Mouse (Mus musculus) neural tube, embryonic 15.5 days (tissue): ENCODE measurements around the gene Myo10. TPM values are rescaled to one million over a fixed set of nuclear protein-coding genes. Genes with fewer than 3 reads are reported as not detected.

ENCODE experiments used
- ATAC-seq: fragments of 200-750 bp; cut with Nextera tagmentation; 2 replicates; pipeline ENCODE4 v1.8.0; 2017; ENCODE audit warnings: mild to moderate bottlenecking, moderate TSS enrichment, moderate library complexity; ENCODE audit not compliant: low FRiP score
- H3K27ac ChIP-seq: fragments of 300-500 bp; sonication (generic); replicated peaks from 2 replicates; pipeline ENCODE4 v1.5.1; 2015; ENCODE audit warnings: mild to moderate bottlenecking, inconsistent platforms
- H3K27me3 ChIP-seq: fragments of 300-500 bp; sonication (generic); replicated peaks from 2 replicates; pipeline ENCODE4 v1.6.1; 2015; ENCODE audit warnings: inconsistent platforms
- H3K36me3 ChIP-seq: fragments of 300-500 bp; sonication (generic); 2 replicates; pipeline ENCODE4 v1.6.1; 2015; ENCODE audit warnings: inconsistent platforms
- H3K4me1 ChIP-seq: fragments of 300-500 bp; sonication (generic); 2 replicates; pipeline ENCODE4 v1.6.1; 2015; ENCODE audit warnings: inconsistent platforms
- H3K4me2 ChIP-seq: fragments of 300-500 bp; sonication (generic); 2 replicates; pipeline ENCODE4 v1.6.1; 2015; ENCODE audit warnings: inconsistent platforms, mild to moderate bottlenecking, moderate library complexity
- H3K4me3 ChIP-seq: fragments of 300-500 bp; sonication (generic); replicated peaks from 2 replicates; pipeline ENCODE4 v1.5.1; 2015; ENCODE audit warnings: mild to moderate bottlenecking, inconsistent platforms
- H3K9ac ChIP-seq: fragments of 300-500 bp; sonication (generic); replicated peaks from 2 replicates; pipeline ENCODE4 v1.6.1; 2015; ENCODE audit warnings: mild to moderate bottlenecking, inconsistent platforms
- H3K9me3 ChIP-seq: fragments of 300-500 bp; sonication (generic); replicated peaks from 2 replicates; pipeline ENCODE4 v1.6.1; 2016; ENCODE audit warnings: inconsistent platforms
- WGBS: fragments of 180-500 bp; shearing (Covaris S2); methylation state at CpG from one replicate; pipeline ENCODE4 v1.1.7; 2015; ENCODE audit warnings: mixed read lengths; 5-methylcytosine and 5-hydroxymethylcytosine counted together
- polyA plus RNA-seq: library from polyadenylated mRNA; unstranded; fragments of >200 nt; fragmentation: Nextera tagmentation; extraction: Ambion mirVana; gene quantifications from 2 replicates; pipeline ENCODE4 v1.2.1, GENCODE M21; 2015

Myo10 gene
- polyA plus RNA-seq, 1 experiment from 2014 or later, result 19.5 TPM

DNA sequence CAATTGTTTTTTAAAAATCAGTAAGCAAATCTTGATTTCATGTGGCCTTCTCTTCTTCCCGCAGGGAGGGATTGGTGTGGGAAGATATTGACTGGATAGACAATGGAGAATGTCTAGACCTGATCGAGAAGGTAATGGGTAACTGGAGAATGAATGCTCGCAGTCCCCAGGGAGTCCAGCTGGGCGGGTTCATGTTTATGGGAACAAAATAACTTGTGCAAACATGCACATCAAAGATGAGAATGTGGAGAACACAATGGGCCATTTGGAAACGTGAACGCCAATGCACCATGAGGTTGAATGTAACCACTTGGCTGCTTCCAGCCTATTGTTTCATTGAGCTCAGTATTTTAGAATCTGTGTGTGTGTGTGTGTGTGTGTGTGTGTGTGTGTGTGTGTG, 114.2 kb downstream of the Myo10 start:
- no peaks in the 10 kb centered on the region for H3K36me3 ChIP-seq
- no peak overlapping the region for H3K4me3 ChIP-seq
- no peak overlapping the region for H3K27ac ChIP-seq
- H3K4me1 ChIP-seq, result no peaks in the 10 kb centered on the region
- 64% methylated on average over 6 of the region's 6 CpGs for WGBS
- ATAC-seq, result no peak
- no peak overlapping the region for H3K4me2 ChIP-seq
- no peaks in the 10 kb centered on the region for H3K27me3 ChIP-seq
- H3K9me3 ChIP-seq, result no peaks in the 10 kb centered on the region
- no peak overlapping the region for H3K9ac ChIP-seq

DNA sequence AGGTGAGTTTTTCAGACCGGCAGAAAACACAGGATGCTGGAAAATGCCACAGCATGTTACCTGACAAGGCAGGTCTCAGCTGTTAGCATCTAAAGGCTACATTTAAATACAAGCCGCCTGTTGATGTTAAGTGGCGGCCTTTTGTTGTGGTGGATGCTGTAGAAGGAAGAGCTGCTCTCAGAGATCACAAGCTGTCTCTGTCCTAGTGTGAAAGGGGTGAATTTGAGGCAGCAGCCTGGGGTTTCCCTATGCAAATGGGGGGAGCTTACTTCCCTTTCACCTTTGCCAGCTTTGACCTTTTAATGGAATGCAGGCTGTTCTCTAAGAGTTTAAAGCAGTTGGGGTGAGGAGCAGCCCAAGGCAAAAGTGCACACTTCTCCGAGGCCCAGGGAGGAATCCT, 117.9 kb downstream of the Myo10 start:
- Histone ChIP-seq H3K9me3 (no peaks in the 10 kb centered on the region), H3K4me2 (no peak overlapping the region), H3K4me3 (no peak overlapping the region), H3K27me3 (no peaks in the 10 kb centered on the region), H3K36me3 (no peaks in the 10 kb centered on the region), H3K4me1 (no peaks in the 10 kb centered on the region), H3K9ac (no peak overlapping the region), H3K27ac (no peak overlapping the region)
- WGBS, result 59% methylated on average over 4 of the region's 4 CpGs
- ATAC-seq, result no peak

DNA sequence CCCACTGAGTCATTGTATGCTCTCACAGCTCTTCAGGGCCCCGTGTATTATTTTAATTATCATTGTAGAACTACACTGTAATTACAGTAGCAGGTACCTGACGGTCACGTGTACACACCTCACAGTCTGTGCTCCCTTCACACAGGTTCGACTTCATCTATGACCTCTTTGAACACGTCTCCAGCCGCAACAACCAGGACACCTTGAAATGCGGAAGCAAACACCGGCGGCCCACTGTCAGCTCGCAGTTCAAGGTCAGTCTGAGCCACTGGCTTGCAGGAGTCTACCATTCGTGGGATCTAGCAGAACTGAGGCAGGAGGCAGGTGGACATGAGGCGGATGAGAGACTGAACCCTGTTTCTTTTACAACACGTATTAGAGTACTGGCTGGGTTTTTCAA, 119.9 kb downstream of the Myo10 start:
- no peak for ATAC-seq
- H3K9me3 ChIP-seq, result no peaks in the 10 kb centered on the region
- no peaks in the 10 kb centered on the region for H3K4me1 ChIP-seq
- H3K36me3 ChIP-seq, result no peaks in the 10 kb centered on the region
- WGBS, result 94% methylated on average over 13 of the region's 13 CpGs
- H3K4me2 ChIP-seq, result no peak overlapping the region
- no peaks in the 10 kb centered on the region for H3K27me3 ChIP-seq
- H3K4me3 ChIP-seq, result no peak overlapping the region
- no peak overlapping the region for H3K27ac ChIP-seq
- H3K9ac ChIP-seq, result no peak overlapping the region

DNA sequence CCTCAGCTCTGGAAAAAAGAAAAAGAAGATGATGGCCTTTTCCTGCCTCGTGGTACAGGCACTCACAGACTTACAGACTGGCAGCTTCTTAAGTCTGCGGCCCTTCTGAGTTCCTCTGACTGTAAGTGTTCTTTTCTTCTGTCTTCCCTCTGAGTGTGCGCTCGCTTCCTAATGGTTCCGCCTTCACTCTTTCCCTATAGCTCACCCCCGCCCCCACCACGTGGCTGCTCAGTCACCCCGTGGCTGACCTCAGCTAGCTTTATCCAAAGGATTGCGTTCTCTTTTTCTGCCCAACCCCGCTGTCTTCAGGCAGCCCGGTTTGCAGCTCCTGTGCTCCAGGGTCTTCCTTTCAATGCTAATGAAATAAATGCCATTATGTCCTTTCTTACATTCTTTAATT, 129.2 kb downstream of the Myo10 start:
- no peak for ATAC-seq
- WGBS, result 35% methylated on average over 11 of the region's 11 CpGs
- H3K27me3 ChIP-seq, result no peaks in the 10 kb centered on the region
- no peaks in the 10 kb centered on the region for H3K36me3 ChIP-seq
- no peak overlapping the region for H3K4me3 ChIP-seq
- peaks cover 18% of the 10 kb centered on the region for H3K4me1 ChIP-seq
- no peaks in the 10 kb centered on the region for H3K9me3 ChIP-seq
- H3K27ac ChIP-seq, result no peak overlapping the region
- H3K9ac ChIP-seq, result no peak overlapping the region
- H3K4me2 ChIP-seq, result no peak overlapping the region

GRCm38 (mm10) chr15:25752597-25752996, 130.3 kb downstream of the Myo10 start:
- peak; percentile 48; the same call in 1 of the 2 replicates for ATAC-seq
- H3K27me3 ChIP-seq, result no peaks in the 10 kb centered on the region
- peaks cover 19% of the 10 kb centered on the region for H3K4me1 ChIP-seq
- no peak overlapping the region for H3K9ac ChIP-seq
- H3K27ac ChIP-seq, result peak overlapping the region; percentile 78
- WGBS, result 31% methylated on average over 1 of the region's 1 CpGs
- peak overlapping the region; percentile 20 for H3K4me3 ChIP-seq
- H3K36me3 ChIP-seq, result no peaks in the 10 kb centered on the region
- 0 out of 2 replicates have a peak overlapping the region, but pooled peaks have one; percentile 0 for H3K4me2 ChIP-seq
- H3K9me3 ChIP-seq, result no peaks in the 10 kb centered on the region

- Histone ChIP-seq H3K9ac (no peak overlapping the region), H3K27ac (peak overlapping the region; percentile 78), H3K36me3 (no peaks in the 10 kb centered on the region), H3K4me2 (0 out of 2 replicates have a peak overlapping the region, but pooled peaks have one; percentile 0), H3K4me3 (peak overlapping the region; percentile 20), H3K9me3 (no peaks in the 10 kb centered on the region), H3K4me1 (peaks cover 23% of the 10 kb centered on the region), H3K27me3 (no peaks in the 10 kb centered on the region)
- ATAC-seq, result no peak
- 15% methylated on average over 9 of the region's 9 CpGs for WGBS
Measured at GRCm38 (mm10) chr15:25753003-25753402, 130.7 kb downstream of the Myo10 start.

DNA sequence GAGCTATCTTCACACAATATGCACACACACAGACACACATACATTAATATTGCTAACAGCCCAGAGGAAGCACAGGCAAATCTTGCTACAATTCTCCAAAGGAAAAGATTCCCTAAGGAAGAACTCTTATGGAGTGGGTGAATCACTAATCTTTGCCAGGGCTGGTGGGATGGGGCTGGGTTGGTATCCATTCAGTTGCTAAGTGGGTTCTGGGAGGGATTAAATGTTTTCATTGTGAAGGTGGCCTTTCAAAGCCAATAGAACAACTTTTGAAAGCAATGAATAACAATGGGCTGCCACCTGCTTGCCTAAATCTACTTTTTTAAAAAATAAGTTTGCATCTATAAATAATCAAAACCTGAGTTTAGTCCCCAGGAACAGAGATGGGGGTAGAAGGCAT, 131.6 kb downstream of the Myo10 start:
- Histone ChIP-seq H3K9me3 (no peaks in the 10 kb centered on the region), H3K36me3 (no peaks in the 10 kb centered on the region), H3K4me2 (peak overlapping the region; percentile 50), H3K4me3 (peak overlapping the region; percentile 30), H3K27ac (peak overlapping the region; percentile 78), H3K27me3 (no peaks in the 10 kb centered on the region), H3K4me1 (peaks cover 32% of the 10 kb centered on the region), H3K9ac (peak overlapping the region; percentile 37; the same call in 1 of the 2 replicates)
- no peak for ATAC-seq

- Histone ChIP-seq H3K4me1 (peaks cover 34% of the 10 kb centered on the region), H3K27ac (peak overlapping the region; percentile 78), H3K9ac (peak overlapping the region; percentile 37), H3K4me3 (peak overlapping the region; percentile 30), H3K27me3 (no peaks in the 10 kb centered on the region), H3K4me2 (peak overlapping the region; percentile 50), H3K36me3 (no peaks in the 10 kb centered on the region), H3K9me3 (no peaks in the 10 kb centered on the region)
- ATAC-seq, result peak; percentile 80
- 9% methylated on average over 13 of the region's 13 CpGs for WGBS
Measured at GRCm38 (mm10) chr15:25754342-25754951, 132.1 kb downstream of the Myo10 start.

GRCm38 (mm10) chr15:25755536-25755935, 133.2 kb downstream of the Myo10 start:
- no peak for ATAC-seq
- 0 out of 2 replicates have a peak overlapping the region, but pooled peaks have one; percentile 76 for H3K27ac ChIP-seq
- peaks cover 34% of the 10 kb centered on the region for H3K4me1 ChIP-seq
- H3K9ac ChIP-seq, result no peak overlapping the region
- peak overlapping the region; percentile 50 for H3K4me2 ChIP-seq
- H3K36me3 ChIP-seq, result no peaks in the 10 kb centered on the region
- peak overlapping the region; percentile 30 for H3K4me3 ChIP-seq
- WGBS, result 44% methylated on average over 6 of the region's 6 CpGs
- H3K9me3 ChIP-seq, result no peaks in the 10 kb centered on the region
- H3K27me3 ChIP-seq, result no peaks in the 10 kb centered on the region

- H3K27me3 ChIP-seq, result no peaks in the 10 kb centered on the region
- no peak overlapping the region for H3K27ac ChIP-seq
- H3K36me3 ChIP-seq, result no peaks in the 10 kb centered on the region
- ATAC-seq, result no peak
- H3K9ac ChIP-seq, result no peak overlapping the region
- H3K4me1 ChIP-seq, result peaks cover 34% of the 10 kb centered on the region
- no peak overlapping the region for H3K4me3 ChIP-seq
- H3K9me3 ChIP-seq, result no peaks in the 10 kb centered on the region
- peak overlapping the region; percentile 50 for H3K4me2 ChIP-seq
- 56% methylated on average over 3 of the region's 3 CpGs for WGBS
Measured at GRCm38 (mm10) chr15:25756072-25756471, 133.7 kb downstream of the Myo10 start.

- Histone ChIP-seq H3K4me1 (peaks cover 50% of the 10 kb centered on the region), H3K4me2 (peak overlapping the region; percentile 42), H3K27me3 (no peaks in the 10 kb centered on the region), H3K27ac (peak overlapping the region; percentile 46), H3K4me3 (no peak overlapping the region), H3K36me3 (no peaks in the 10 kb centered on the region), H3K9me3 (no peaks in the 10 kb centered on the region), H3K9ac (no peak overlapping the region)
- 22% methylated on average over 10 of the region's 10 CpGs for WGBS
- no peak for ATAC-seq
Measured at GRCm38 (mm10) chr15:25758037-25758436, 135.7 kb downstream of the Myo10 start.

DNA sequence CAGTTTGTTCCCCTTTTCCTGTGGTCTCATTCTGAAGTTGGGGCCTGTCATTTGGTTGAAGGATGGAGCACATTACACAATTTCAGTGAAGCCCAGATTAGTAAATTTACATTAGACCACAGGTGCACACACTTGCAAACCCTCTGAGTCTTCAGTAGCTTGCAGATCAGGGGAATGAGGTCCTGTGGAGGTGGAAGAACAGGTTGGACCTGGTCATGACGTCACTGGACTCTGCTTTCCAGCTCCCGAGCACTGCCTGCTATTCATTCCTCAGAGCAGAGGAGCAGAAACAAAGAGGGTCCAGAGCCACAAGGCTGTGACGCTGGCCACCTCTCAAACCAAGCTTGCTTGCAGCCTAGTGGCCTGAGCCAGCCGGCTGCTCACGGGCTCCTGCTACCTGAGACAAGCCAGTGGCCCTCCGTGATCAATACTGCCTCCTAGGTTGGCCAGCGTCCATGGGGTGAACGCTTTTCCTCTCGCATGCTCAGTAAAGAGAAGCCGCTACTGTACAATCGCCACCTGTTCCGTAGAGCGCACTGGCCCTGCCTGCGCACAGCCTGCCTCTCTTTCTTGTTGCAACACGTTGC, 136.3 kb downstream of the Myo10 start:
- Histone ChIP-seq H3K36me3 (no peaks in the 10 kb centered on the region), H3K4me1 (peaks cover 56% of the 10 kb centered on the region), H3K9ac (no peak overlapping the region; the same call in 1 of the 2 replicates), H3K27ac (peak overlapping the region; percentile 46), H3K9me3 (no peaks in the 10 kb centered on the region), H3K27me3 (no peaks in the 10 kb centered on the region), H3K4me2 (peak overlapping the region; percentile 42), H3K4me3 (peak overlapping the region; percentile 11; the same call in 1 of the 2 replicates)
- WGBS, result 45% methylated on average over 15 of the region's 15 CpGs
- ATAC-seq, result no peak
